Mouse (Mus musculus) limb, embryonic 14.5 days (tissue): Measurements from ENCODE around the gene Sult2b1. TPM values are rescaled to one million over a fixed set of nuclear protein-coding genes. Genes with fewer than 3 reads are reported as not detected.

Experiments
- ATAC-seq: fragments of 200-750 bp; cut with Nextera tagmentation; 2 replicates; pipeline ENCODE4 v1.8.0; 2017; ENCODE audit warnings: low read depth, moderate number of reproducible peaks, moderate TSS enrichment; ENCODE audit not compliant: low FRiP score
- DNase-seq: peaks from one replicate; pipeline ENCODE4 v3.0.0-alpha.2; 2015; ENCODE audit warnings: low spot score
- H3K27ac ChIP-seq: fragments of 300-500 bp; sonication (generic); replicated peaks from 2 replicates; pipeline ENCODE4 v1.5.1; 2014; ENCODE audit warnings: low read depth, mild to moderate bottlenecking, low read length, moderate library complexity, mixed read lengths
- H3K27me3 ChIP-seq: fragments of 300-500 bp; sonication (generic); 2 replicates; pipeline ENCODE4 v1.6.1; 2014; ENCODE audit warnings: low read length, mixed read lengths; ENCODE audit not compliant: control insufficient read depth, insufficient read depth
- H3K36me3 ChIP-seq: fragments of 300-500 bp; sonication (generic); 2 replicates; pipeline ENCODE4 v1.6.1; 2014; ENCODE audit warnings: mild to moderate bottlenecking, low read length, moderate library complexity, mixed read lengths; ENCODE audit not compliant: control insufficient read depth, insufficient read depth
- H3K4me1 ChIP-seq: fragments of 300-500 bp; sonication (generic); 2 replicates; pipeline ENCODE4 v1.6.1; 2014; ENCODE audit warnings: antibody characterized with exemption, low read length, mixed read lengths; ENCODE audit not compliant: control insufficient read depth, insufficient read depth
- H3K4me2 ChIP-seq: fragments of 300-500 bp; sonication (generic); replicated peaks from 2 replicates; pipeline ENCODE4 v1.6.1; 2014; ENCODE audit warnings: low read depth, mild to moderate bottlenecking, low read length, moderate library complexity; ENCODE audit not compliant: severe bottlenecking
- H3K4me3 ChIP-seq: fragments of 300-500 bp; sonication (generic); replicated peaks from 2 replicates; pipeline ENCODE4 v1.5.1; 2014; ENCODE audit warnings: low read length
- H3K9ac ChIP-seq: fragments of 300-500 bp; sonication (generic); 2 replicates; pipeline ENCODE4 v1.6.1; 2014; ENCODE audit warnings: mild to moderate bottlenecking, low read depth, low read length, moderate library complexity; ENCODE audit not compliant: severe bottlenecking
- H3K9me3 ChIP-seq: fragments of 300-500 bp; sonication (generic); 2 replicates; pipeline ENCODE4 v1.6.1; 2016; ENCODE audit warnings: low read length; ENCODE audit not compliant: control insufficient read depth
- POLR2A ChIP-seq: fragments of 200-500 bp; IDR thresholded peaks from 2 replicates; pipeline ENCODE4 v1.8.0; 2012; ENCODE audit warnings: inconsistent platforms, mild to moderate bottlenecking, moderate library complexity, borderline replicate concordance; ENCODE audit not compliant: insufficient read depth, insufficient read length; ENCODE audit errors: extremely low read depth
- WGBS: fragments of 180-500 bp; shearing (Covaris S2); extraction: QIAGEN DNeasy Blood & Tissue Kit; methylation state at CpG from one replicate; pipeline ENCODE4 v1.1.7; 2014; 5-methylcytosine and 5-hydroxymethylcytosine counted together
- polyA plus RNA-seq, 2 experiments: library from polyadenylated mRNA; depleted of rRNA in 1 of 2; stranded (reverse) in 1 of 2; unstranded in 1 of 2; fragments of >200 nt; fragmentation: Nextera tagmentation in 1 of 2; extraction: Ambion mirVana in 1 of 2; gene quantifications; 2 replicates each; pipeline versions ENCODE4 v1.2.1 to v1.2.3; 2012 to 2014

Sult2b1 gene
- polyA plus RNA-seq, 2 experiments: 8.9 to 31.7 TPM

DNA sequence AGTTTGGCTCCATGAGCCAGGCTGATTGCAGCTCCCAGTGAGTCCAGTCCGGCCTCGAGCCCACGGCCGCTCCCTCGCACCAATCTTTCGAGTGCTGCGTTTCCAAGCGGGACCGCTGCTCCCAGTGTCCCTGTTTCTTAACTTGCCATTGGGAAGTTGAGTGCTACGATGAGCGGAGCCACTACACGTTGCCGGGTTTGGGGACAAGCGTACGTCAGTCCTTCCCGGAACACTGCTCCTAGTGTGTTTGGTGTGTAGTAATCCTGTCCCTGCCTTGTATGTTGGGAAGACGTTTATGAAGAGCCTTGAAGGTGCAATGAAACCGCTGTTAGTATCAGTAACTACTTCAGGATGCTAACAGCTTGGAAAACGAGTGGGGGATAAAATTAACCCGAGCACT, 66.1 kb downstream of the Sult2b1 start:
- H3K27ac ChIP-seq: peak overlapping the region; percentile 92
- peak overlapping the region; percentile 77 for H3K4me3 ChIP-seq
- peaks cover 48% of the 10 kb centered on the region for H3K36me3 ChIP-seq
- no peaks in the 10 kb centered on the region for H3K9me3 ChIP-seq
- peak overlapping the region; percentile 96 for H3K9ac ChIP-seq
- DNase-seq (no peak), ATAC-seq (no peak)
- H3K4me2 ChIP-seq: peak overlapping the region; percentile 89
- TF ChIP-seq POLR2A: no peak
- no peaks in the 10 kb centered on the region for H3K27me3 ChIP-seq
- under 1% methylated on average over 20 of the region's 20 CpGs for WGBS
- H3K4me1 ChIP-seq: peaks cover 31% of the 10 kb centered on the region

DNA sequence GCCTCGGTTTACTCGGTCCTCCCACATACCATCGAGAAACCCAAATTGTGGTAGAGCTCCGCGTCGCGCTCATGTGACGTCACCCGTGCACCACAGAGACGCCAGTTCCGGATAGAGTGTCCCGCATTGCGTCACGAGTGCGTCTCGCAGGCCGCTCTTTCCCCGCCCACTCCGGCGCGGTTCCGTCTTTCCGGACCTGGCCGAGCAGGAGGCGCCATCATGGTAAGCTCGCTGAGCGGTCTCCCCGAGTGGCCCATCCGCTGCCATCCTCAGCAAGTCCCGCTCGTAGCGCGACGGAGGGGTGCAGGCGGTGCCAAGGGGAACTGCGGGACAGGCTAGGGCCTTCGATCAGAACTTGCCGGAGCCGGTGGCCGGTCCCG, 66.6 kb downstream of the Sult2b1 start, which contains the start of gene Sphk2:
Gene Sphk2 (minus strand): TSS at position 85 of the 380 bp plus-strand sequence.
- Histone ChIP-seq H3K27ac (peak within 1 kb of the TSS; percentile 92), H3K9ac (peak within 1 kb of the TSS; percentile 96), H3K4me1 (peaks cover 31% of the 10 kb centered on the region), H3K4me3 (peak within 1 kb of the TSS; percentile 77), H3K4me2 (peak within 1 kb of the TSS; percentile 89), H3K27me3 (no peaks in the 10 kb centered on the region), H3K36me3 (peaks cover 49% of the 10 kb centered on the region), H3K9me3 (no peaks in the 10 kb centered on the region)
- DNase-seq (peak; percentile 98), ATAC-seq (peak; percentile 84)
- under 1% methylated on average over 39 of the region's 41 CpGs for whole genome bisulfite sequencing
- peak; percentile 96; the same call in 1 of the 2 replicates for TF ChIP-seq POLR2A

DNA sequence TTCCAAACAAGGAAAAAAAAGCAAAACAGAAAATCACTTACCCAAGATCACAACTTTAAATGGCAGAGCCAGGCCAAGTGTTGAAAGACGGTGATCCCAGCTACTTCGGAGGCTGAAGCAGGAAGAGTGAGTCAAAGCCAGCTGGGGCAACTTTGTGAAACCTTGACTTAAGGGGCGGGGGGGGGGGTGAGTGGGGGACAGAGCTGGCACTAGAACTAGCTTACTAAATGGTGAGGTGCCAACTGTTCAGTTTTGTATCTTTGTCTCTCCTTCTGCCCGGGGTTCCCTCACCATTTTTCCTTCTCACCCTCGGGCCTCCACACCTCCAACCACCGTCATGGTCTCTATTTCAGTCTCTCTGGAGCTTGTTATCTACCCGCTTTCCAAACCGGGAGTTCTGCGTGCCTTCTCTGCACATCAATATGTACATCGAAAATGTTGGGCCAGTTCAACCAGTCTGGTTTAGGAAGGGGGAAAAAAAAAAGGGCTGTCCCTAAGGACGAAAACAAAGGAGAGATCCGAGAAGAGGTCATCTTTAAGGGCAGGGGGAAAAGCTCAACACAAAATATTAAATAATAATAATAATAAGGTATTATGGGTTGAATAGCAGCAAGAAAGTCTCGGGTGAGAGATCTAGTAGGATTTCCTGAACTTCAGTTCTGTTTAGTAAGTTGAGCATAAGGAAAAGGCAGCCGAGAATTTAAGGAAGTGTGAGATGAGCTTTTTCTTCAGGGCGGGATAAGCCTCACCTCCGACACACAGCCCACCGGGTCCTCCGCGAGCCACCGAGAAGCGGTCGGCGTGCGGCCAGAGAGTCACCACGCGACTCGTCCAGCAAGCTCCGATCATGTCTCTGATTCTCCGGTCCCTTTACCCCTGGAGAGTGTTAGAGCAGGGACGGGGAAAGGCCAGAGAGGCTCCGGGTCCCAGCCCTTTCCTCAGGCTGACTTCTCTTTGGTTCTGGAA, 67.2 kb downstream of the Sult2b1 start:
- peaks cover 49% of the 10 kb centered on the region for H3K36me3 ChIP-seq
- H3K27me3 ChIP-seq: no peaks in the 10 kb centered on the region
- peak overlapping the region; percentile 70 for H3K27ac ChIP-seq
- H3K9ac ChIP-seq: peak overlapping the region; percentile 73
- no peak for TF ChIP-seq POLR2A
- peak overlapping the region; percentile 77 for H3K4me3 ChIP-seq
- peak overlapping the region; percentile 88 for H3K4me2 ChIP-seq
- WGBS: 8% methylated on average over 31 of the region's 31 CpGs
- H3K4me1 ChIP-seq: peaks cover 31% of the 10 kb centered on the region
- no peaks in the 10 kb centered on the region for H3K9me3 ChIP-seq
- ATAC-seq: peak; percentile 38
- no peak for DNase-seq

DNA sequence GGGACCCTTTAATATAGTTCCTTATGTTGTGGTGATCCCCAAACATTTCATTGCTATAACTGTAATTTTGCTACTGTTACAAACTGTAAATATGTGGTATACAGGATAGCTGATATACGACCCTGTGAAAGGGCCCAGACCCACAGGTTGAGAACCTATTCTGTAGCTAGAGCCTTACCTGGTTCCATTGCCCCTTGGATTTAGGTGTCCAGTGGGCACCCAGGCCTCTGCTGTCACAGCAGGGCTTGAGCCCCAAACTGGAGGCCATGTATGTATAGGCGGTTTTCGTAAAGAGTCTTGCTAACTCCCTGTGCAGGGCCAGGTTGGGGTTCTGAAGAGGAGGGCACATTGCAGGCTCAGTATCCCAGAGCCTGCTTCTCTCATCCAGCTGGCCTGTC, 68.0 kb downstream of the Sult2b1 start:
- peaks cover 31% of the 10 kb centered on the region for H3K4me1 ChIP-seq
- H3K4me3 ChIP-seq: peak overlapping the region; percentile 77; the same call in 1 of the 2 replicates
- H3K9me3 ChIP-seq: no peaks in the 10 kb centered on the region
- TF ChIP-seq POLR2A: no peak
- ATAC-seq: no peak
- no peak overlapping the region for H3K9ac ChIP-seq
- DNase-seq: no peak
- H3K36me3 ChIP-seq: peaks cover 49% of the 10 kb centered on the region
- WGBS: 91% methylated on average over 3 of the region's 3 CpGs
- no peaks in the 10 kb centered on the region for H3K27me3 ChIP-seq
- H3K4me2 ChIP-seq: peak overlapping the region; percentile 88
- H3K27ac ChIP-seq: no peak overlapping the region

DNA sequence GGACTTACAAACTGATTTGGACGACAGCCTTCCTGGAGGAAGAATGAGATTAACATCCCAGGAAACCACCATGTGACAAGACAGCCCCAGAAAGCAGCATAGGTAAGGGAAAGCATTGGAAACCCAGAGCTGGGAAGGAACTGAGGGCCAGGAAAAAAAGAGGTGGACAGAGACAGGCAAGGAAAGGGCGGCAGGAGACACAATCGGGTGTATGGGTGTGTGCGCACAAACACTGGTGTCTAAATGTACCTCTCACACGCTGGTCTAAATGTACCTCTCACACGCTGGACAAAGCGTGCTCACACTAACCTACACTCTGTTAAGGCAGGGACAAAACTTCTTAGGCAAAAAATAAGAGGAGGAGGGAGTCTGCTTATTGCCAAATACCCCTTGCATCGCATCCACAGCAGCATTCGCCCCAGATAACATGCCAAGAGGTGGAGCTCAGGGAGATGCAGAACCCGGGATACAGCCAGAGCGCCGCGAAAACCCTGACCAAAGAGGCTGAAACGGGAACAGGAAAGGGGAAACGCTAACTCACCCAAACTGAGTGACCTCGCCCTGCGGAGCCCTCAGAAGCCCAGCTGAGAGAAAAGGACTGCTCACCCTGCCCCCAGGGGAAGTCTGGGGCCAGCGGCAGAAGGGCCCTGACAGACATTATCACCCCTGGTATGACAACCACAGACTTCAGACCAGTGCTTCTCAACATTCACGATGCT, 68.6 kb downstream of the Sult2b1 start:
- ATAC-seq (no peak), DNase-seq (no peak)
- WGBS: 85% methylated on average over 19 of the region's 19 CpGs
- H3K9me3 ChIP-seq: no peaks in the 10 kb centered on the region
- no peak for TF ChIP-seq POLR2A
- peak overlapping the region; percentile 34; the same call in 1 of the 2 replicates for H3K9ac ChIP-seq
- H3K27ac ChIP-seq: no peak overlapping the region; the same call in 1 of the 2 replicates
- no peaks in the 10 kb centered on the region for H3K27me3 ChIP-seq
- peak overlapping the region; percentile 88 for H3K4me2 ChIP-seq
- H3K36me3 ChIP-seq: peaks cover 49% of the 10 kb centered on the region
- H3K4me1 ChIP-seq: peaks cover 31% of the 10 kb centered on the region
- peak overlapping the region; percentile 47 for H3K4me3 ChIP-seq
